Mouse (Mus musculus) layer of hippocampus, adult 8-10 months (tissue): ENCODE results near the gene Cdpf1. TPM values are rescaled to one million over a fixed set of nuclear protein-coding genes. Genes with fewer than 3 reads are reported as not detected.

Experiments used
- DNase-seq, 2 experiments: peaks; one replicate each; pipeline ENCODE4 v3.0.0; 2022; ENCODE audit warnings: low spot score in 2 of 2
- total RNA-seq, 4 experiments: library from RNA; stranded (reverse); gene quantifications; 2 replicates each; pipeline ENCODE4 v1.2.4; 2022

Gene Cdpf1
- total RNA-seq: 10 to 100 TPM; 15.3 to 27.8 (median 23.7) TPM

- peak; percentile 97 to 99 for DNase-seq
Observed at GRCm38 (mm10) chr15:85811535-85812277, at the start of gene Cdpf1. Cdpf1 (minus strand) TSS chr15:85811697.

GRCm38 (mm10) chr15:85859490-85860031 lies 48.1 kb upstream of the Cdpf1 start, which contains the start of gene Gtse1:
Gtse1 (plus strand) TSS chr15:85859745.
- DNase-seq: peak; percentile 96

GRCm38 (mm10) chr15:85858980-85859489 lies 47.5 kb upstream of the Cdpf1 start:
- DNase-seq: no peak

- DNase-seq: no peak
Observed at GRCm38 (mm10) chr15:85851656-85852392, 40.3 kb upstream of the Cdpf1 start.

- DNase-seq: no peak
Observed at GRCm38 (mm10) chr15:85845071-85845470, 33.6 kb upstream of the Cdpf1 start.

GRCm38 (mm10) chr15:85841796-85842360 lies 30.4 kb upstream of the Cdpf1 start:
- DNase-seq: no peak

GRCm38 (mm10) chr15:85840983-85841382 lies 29.5 kb upstream of the Cdpf1 start:
- no peak for DNase-seq

- DNase-seq: no peak
Observed at GRCm38 (mm10) chr15:85836887-85837286, 25.4 kb upstream of the Cdpf1 start.

- no peak for DNase-seq
Observed at GRCm38 (mm10) chr15:85835335-85835734, 23.8 kb upstream of the Cdpf1 start.

GRCm38 (mm10) chr15:85832599-85832998 lies 21.1 kb upstream of the Cdpf1 start:
- no peak for DNase-seq

- DNase-seq: peak; percentile 78 to 84
Observed at GRCm38 (mm10) chr15:85831954-85832590, 20.6 kb upstream of the Cdpf1 start, which contains the start of gene Ttc38. Ttc38 (plus strand) TSS chr15:85832306.

GRCm38 (mm10) chr15:85829470-85829869 lies 18.0 kb upstream of the Cdpf1 start:
- DNase-seq: no peak

- DNase-seq: no peak
Observed at GRCm38 (mm10) chr15:85828071-85828470, 16.6 kb upstream of the Cdpf1 start.

GRCm38 (mm10) chr15:85826676-85827075 lies 15.2 kb upstream of the Cdpf1 start:
- DNase-seq: no peak

GRCm38 (mm10) chr15:85822011-85822359 lies 10.5 kb upstream of the Cdpf1 start:
- DNase-seq: no peak

GRCm38 (mm10) chr15:85821203-85822010 lies 9.9 kb upstream of the Cdpf1 start, which contains the start of gene Pkdrej:
Pkdrej (minus strand) TSS chr15:85821734.
- no peak for DNase-seq

- DNase-seq: no peak
Observed at GRCm38 (mm10) chr15:85813428-85813827, 1.9 kb upstream of the Cdpf1 start.

GRCm38 (mm10) chr15:85810806-85811521 lies 533 bp downstream of the Cdpf1 start:
- DNase-seq: peak; percentile 87 to 89

GRCm38 (mm10) chr15:85810462-85810805 lies 1.1 kb downstream of the Cdpf1 start:
- DNase-seq: no peak

- DNase-seq: no peak
Observed at GRCm38 (mm10) chr15:85809091-85809490, 2.4 kb downstream of the Cdpf1 start.
